Mouse (Mus musculus) cortical plate, adult 2 months (tissue): ENCODE measurements around the gene Prkaa1.

Source experiments
- CTCF ChIP-seq: fragments of 200-500 bp; IDR thresholded peaks from 2 replicates; pipeline ENCODE4 v1.5.1; 2011; ENCODE audit warnings: mild to moderate bottlenecking, control low read depth, low read length; ENCODE audit not compliant: insufficient read depth; ENCODE audit errors: extremely low read depth
- POLR2A ChIP-seq: fragments of 200-500 bp; IDR thresholded peaks from 2 replicates; pipeline ENCODE4 v1.6.1; 2011; ENCODE audit warnings: mild to moderate bottlenecking, low read length, control low read depth; ENCODE audit not compliant: insufficient read depth; ENCODE audit errors: extremely low read depth

GRCm38 (mm10) chr15:5139863-5140262 lies 3.8 kb upstream of the Prkaa1 start:
- no peak for TF ChIP-seq CTCF
- TF ChIP-seq POLR2A = no peak
